Mouse (Mus musculus) spleen, adult 2 months (tissue): ENCODE data around the gene Sspn. TPM values are rescaled to one million over a fixed set of nuclear protein-coding genes. Genes with fewer than 3 reads are reported as not detected.

ENCODE experiments used
- DNase-seq, 2 experiments: peaks; one replicate each; pipeline versions ENCODE4 v3.0.0 to v3.0.0-alpha.2; 2012 to 2021; ENCODE audit warnings: low spot score in 2 of 2, low read depth in 1 of 2
- H3K27ac ChIP-seq: fragments of 200-500 bp; 2 replicates; pipeline ENCODE4 v1.5.1; 2012; ENCODE audit warnings: low read length, inconsistent platforms; ENCODE audit not compliant: insufficient read depth
- H3K27me3 ChIP-seq: fragments of 200-500 bp; 2 replicates; pipeline ENCODE4 v1.6.1; 2012; ENCODE audit warnings: mild to moderate bottlenecking, moderate library complexity, low read length, inconsistent platforms; ENCODE audit not compliant: control insufficient read depth, insufficient read depth
- H3K36me3 ChIP-seq: fragments of 200-500 bp; 2 replicates; pipeline ENCODE4 v1.6.1; 2012; ENCODE audit warnings: mild to moderate bottlenecking, low read length, inconsistent platforms; ENCODE audit not compliant: control insufficient read depth, insufficient read depth
- H3K4me1 ChIP-seq: fragments of 200-500 bp; 2 replicates; pipeline ENCODE4 v1.6.1; 2011; ENCODE audit warnings: inconsistent platforms; ENCODE audit not compliant: control insufficient read depth, insufficient read depth, insufficient read length
- H3K4me3 ChIP-seq: fragments of 200-500 bp; 2 replicates; pipeline ENCODE4 v1.5.1; 2011; ENCODE audit warnings: mild to moderate bottlenecking, inconsistent platforms; ENCODE audit not compliant: insufficient read depth, insufficient read length; ENCODE audit errors: extremely low read depth
- CTCF ChIP-seq: fragments of 200-500 bp; IDR thresholded peaks from 2 replicates; pipeline ENCODE4 v1.5.1; 2011; ENCODE audit warnings: mild to moderate bottlenecking, inconsistent platforms; ENCODE audit not compliant: insufficient read depth, insufficient read length, insufficient replicate concordance; ENCODE audit errors: extremely low read depth
- POLR2A ChIP-seq: fragments of 200-500 bp; IDR thresholded peaks from 2 replicates; pipeline ENCODE4 v1.6.1; 2011; ENCODE audit warnings: low read depth, low read length, inconsistent platforms
- WGBS: fragments of 180-500 bp; shearing (Covaris S2); methylation state at CpG from one replicate; pipeline ENCODE4 v1.1.7; 2018; 5-methylcytosine and 5-hydroxymethylcytosine counted together
- polyA plus RNA-seq: library from polyadenylated mRNA; depleted of rRNA; stranded (reverse); fragments of >200 nt; gene quantifications from 2 replicates; pipeline ENCODE4 v1.2.3, GENCODE M21; 2012; rRNA removed

Sspn gene
- polyA plus RNA-seq: 2.0 TPM in 2 replicates

GRCm38 (mm10) chr6:145931341-145931740, at the start of gene Sspn:
Sspn (plus strand) TSS chr6:145931641.
- WGBS: 73% methylated on average over 3 of the region's 3 CpGs
- Histone ChIP-seq H3K27me3 (no peaks in the 10 kb centered on the region), H3K36me3 (no peaks in the 10 kb centered on the region), H3K4me1 (no peaks in the 10 kb centered on the region), H3K27ac (no peak within 1 kb of the TSS), H3K4me3 (no peak within 1 kb of the TSS)
- no peak for DNase-seq
- TF ChIP-seq CTCF: no peak
- TF ChIP-seq POLR2A: no peak

GRCm38 (mm10) chr6:145883010-145883409, 48.4 kb upstream of the Sspn start:
- Histone ChIP-seq H3K36me3 (no peaks in the 10 kb centered on the region), H3K27ac (no peak overlapping the region), H3K4me1 (peaks cover 9% of the 10 kb centered on the region), H3K4me3 (no peak overlapping the region), H3K27me3 (no peaks in the 10 kb centered on the region)
- WGBS: 17% methylated on average over 1 of the region's 1 CpGs
- no peak for TF ChIP-seq POLR2A
- no peak for TF ChIP-seq CTCF
- DNase-seq: no peak

- 25% methylated on average over 4 of the region's 4 CpGs for WGBS
- H3K27ac ChIP-seq: no peak overlapping the region
- no peaks in the 10 kb centered on the region for H3K36me3 ChIP-seq
- H3K4me3 ChIP-seq: no peak overlapping the region
- peaks cover 9% of the 10 kb centered on the region for H3K4me1 ChIP-seq
- peak; percentile 41 to 54 for DNase-seq
- TF ChIP-seq POLR2A (no peak), CTCF (no peak)
- no peaks in the 10 kb centered on the region for H3K27me3 ChIP-seq
Observed at GRCm38 (mm10) chr6:145883668-145884067, 47.8 kb upstream of the Sspn start.

DNA sequence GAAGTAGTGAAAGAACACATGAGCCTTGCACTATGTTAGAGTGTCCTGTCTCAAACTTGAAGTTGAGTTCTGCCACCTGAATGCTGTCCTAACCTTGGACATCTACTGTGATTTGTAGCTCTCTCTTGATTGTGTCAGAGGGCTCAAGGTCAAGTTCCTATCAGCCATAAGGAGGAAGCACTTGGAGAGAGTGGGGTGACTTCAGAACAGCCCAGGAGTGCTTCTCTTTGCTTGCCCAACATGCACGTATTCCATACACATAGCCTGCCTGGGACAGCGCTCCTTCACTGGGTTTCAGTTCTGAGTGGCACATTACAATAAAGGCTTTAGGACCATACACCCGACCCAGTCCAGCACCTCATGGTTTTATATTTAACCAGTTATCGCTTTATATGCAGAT, 46.4 kb upstream of the Sspn start:
- no peak for TF ChIP-seq POLR2A
- no peak for TF ChIP-seq CTCF
- H3K4me3 ChIP-seq: no peak overlapping the region
- 86% methylated on average over 4 of the region's 4 CpGs for WGBS

DNA sequence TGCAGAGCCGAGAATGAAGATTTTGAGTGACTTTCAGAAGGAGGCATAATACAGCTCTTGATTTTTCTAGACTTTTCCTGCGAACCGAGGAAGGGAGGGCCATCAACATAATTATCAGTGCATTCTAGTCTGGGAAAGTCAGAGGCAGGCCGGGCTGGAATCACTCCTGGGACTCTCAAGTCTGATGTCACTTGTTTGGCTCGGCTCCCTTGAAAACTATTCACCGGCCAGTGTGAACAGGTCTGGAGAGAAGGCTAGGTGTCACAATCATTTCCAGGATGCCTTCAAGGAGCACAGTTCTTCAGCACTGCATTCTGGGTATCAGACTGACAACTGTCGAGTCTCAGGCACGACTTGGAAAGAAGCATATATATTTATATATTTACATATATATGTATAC, 45.2 kb upstream of the Sspn start:
- H3K27ac ChIP-seq: no peak overlapping the region
- no peaks in the 10 kb centered on the region for H3K36me3 ChIP-seq
- no peaks in the 10 kb centered on the region for H3K27me3 ChIP-seq
- peaks cover 9% of the 10 kb centered on the region for H3K4me1 ChIP-seq
- DNase-seq: no peak
- no peak overlapping the region for H3K4me3 ChIP-seq
- WGBS: 87% methylated on average over 8 of the region's 8 CpGs
- TF ChIP-seq CTCF (no peak), POLR2A (no peak)

More for the DNA sequence above, 46.4 kb upstream of the Sspn start:
- Histone ChIP-seq H3K27me3 (no peaks in the 10 kb centered on the region), H3K4me1 (peaks cover 9% of the 10 kb centered on the region), H3K36me3 (no peaks in the 10 kb centered on the region), H3K27ac (no peak overlapping the region)
- DNase-seq: no peak

DNA sequence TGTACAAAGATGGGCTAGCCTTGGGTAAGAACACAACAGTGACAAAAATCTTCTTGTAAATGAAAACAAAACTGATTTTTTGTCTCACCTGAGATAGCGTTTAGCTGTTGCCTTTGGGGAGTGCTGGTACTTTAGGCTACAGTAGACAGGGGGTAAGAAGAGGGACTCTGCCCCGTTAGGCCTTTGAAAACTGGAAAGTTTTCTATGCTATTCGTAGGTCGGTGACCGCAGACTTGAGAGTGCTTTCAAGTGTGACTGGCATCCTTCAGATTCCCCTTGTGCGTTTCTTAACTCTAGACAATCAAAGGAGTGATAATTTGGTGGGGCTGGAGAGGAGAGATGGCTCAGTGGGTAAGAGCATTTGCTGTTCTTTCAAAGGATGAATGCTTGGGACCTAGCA, 43.7 kb upstream of the Sspn start:
- WGBS: 53% methylated on average over 6 of the region's 6 CpGs
- TF ChIP-seq POLR2A (no peak), CTCF (no peak)
- H3K36me3 ChIP-seq: no peaks in the 10 kb centered on the region
- no peak for DNase-seq
- H3K4me3 ChIP-seq: no peak overlapping the region
- H3K27ac ChIP-seq: no peak overlapping the region
- H3K27me3 ChIP-seq: no peaks in the 10 kb centered on the region
- peaks cover 13% of the 10 kb centered on the region for H3K4me1 ChIP-seq

GRCm38 (mm10) chr6:145891951-145892350, 39.5 kb upstream of the Sspn start:
- Histone ChIP-seq H3K36me3 (no peaks in the 10 kb centered on the region), H3K4me1 (peaks cover 21% of the 10 kb centered on the region; the same call in 1 of the 2 replicates), H3K27ac (no peak overlapping the region), H3K4me3 (no peak overlapping the region), H3K27me3 (no peaks in the 10 kb centered on the region)
- TF ChIP-seq CTCF (no peak), POLR2A (no peak)
- DNase-seq: no peak
- WGBS: 83% methylated on average over 11 of the region's 11 CpGs
